Mouse (Mus musculus): Measurements from ENCODE around the gene Sox8. TPM values are rescaled to one million over a fixed set of nuclear protein-coding genes. Genes with fewer than 3 reads are reported as not detected.

The Sox8 gene
- not detected in 2 replicates for polyA plus RNA-seq (2012; ENCODE audit: insufficient read depth, insufficient read length, low replicate concordance, missing spikeins)

- Histone ChIP-seq H3K4me1 (ENCODE audit: control insufficient read depth, insufficient read depth, low read length) (peaks cover 44% of the 10 kb centered on the region), H3K27ac (ENCODE audit: insufficient read depth, low read depth, low read length) (peak within 1 kb of the TSS; percentile 21), H3K4me3 (ENCODE audit: insufficient read depth, low read depth, low read length) (peak within 1 kb of the TSS; percentile 56)
- WGBS, result 2% methylated on average over 61 of the region's 61 CpGs
- peak; percentile 54; the same call in 1 of the 2 replicates for TF ChIP-seq POLR2A (IDR thresholded peaks at IDR 0.05; ENCODE audit: insufficient read depth, low read depth, low read length)
- TF ChIP-seq CTCF (IDR thresholded peaks at IDR 0.05; ENCODE audit: insufficient read depth, low read depth, low read length), result no peak
Observed at GRCm38 (mm10) chr17:25570648-25571452, at the start of gene Sox8. Sox8 (minus strand) TSS chr17:25570686.

DNA sequence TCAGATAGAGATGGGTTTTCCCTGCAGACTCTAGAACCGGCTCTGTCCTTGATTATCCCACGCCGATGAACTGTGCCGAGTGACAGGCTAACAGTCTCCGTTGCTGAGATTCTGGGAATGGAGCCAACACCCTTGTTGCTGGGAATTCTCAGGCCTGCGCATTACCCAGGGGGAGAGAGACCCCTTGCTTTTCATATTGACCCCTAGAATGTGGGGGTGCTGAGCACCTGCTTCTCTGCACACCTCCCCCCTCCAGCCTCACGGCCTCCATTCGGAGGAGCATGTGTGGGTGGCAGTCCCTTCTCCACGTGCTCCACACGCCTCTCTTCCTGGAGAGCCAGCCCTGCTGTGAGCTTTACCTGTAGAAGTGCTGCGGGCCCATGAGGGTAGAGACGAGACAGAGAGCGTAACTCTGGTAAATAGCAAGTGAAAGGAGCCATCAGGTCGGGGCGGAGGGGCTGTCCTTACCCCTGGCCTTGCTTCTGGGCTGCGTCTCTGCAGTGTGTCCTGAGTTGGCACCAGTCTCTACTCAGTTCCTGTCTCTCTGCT is 48.1 kb upstream of the Sox8 start:
- TF ChIP-seq CTCF (IDR thresholded peaks at IDR 0.05; ENCODE audit: insufficient read depth, low read depth, low read length) (no peak), POLR2A (IDR thresholded peaks at IDR 0.05; ENCODE audit: insufficient read depth, low read depth, low read length) (no peak)
- WGBS, result 15% methylated on average over 16 of the region's 16 CpGs
- H3K27ac ChIP-seq (ENCODE audit: insufficient read depth, low read depth, low read length), result peak overlapping the region; percentile 25

DNA sequence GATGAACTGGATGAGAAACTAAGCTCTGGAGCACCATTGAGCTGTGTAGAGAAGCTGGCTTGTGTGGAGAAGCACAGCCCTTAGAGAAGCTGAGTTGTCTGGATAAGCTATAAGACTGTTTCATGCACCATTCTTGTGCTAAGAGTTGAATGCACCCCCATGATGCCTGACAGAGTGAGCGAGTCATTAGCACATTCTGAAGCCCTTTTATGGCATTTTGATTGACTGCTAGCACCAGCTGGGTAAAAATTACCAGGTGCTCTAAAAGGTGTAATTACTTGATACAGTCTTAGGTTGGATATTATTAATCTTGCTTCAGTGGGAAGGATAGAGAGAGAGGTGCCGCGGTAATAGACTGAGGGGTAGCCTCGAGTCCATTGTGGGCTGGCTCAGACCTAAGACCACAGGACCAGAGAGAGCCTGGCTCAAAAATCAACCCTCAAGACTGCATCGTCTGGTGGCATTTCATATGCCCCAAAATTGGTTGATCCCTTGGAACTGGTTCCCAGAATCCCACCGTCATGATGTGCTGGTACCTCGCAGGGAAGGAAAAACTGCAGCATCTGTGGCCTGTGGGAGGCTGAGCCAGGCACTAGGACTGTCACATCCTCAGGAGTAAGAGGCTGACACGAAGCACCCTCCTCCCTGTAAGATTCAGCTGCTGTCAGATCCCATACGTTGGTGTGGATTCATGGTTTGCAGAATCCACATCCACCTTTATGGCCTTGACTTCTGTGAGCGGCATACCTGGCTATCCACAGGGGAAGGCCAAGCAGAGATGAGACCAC is 44.4 kb upstream of the Sox8 start:
- no peak for TF ChIP-seq POLR2A (IDR thresholded peaks at IDR 0.05; ENCODE audit: insufficient read depth, low read depth, low read length)
- TF ChIP-seq CTCF (IDR thresholded peaks at IDR 0.05; ENCODE audit: insufficient read depth, low read depth, low read length), result no peak
- 78% methylated on average over 10 of the region's 10 CpGs for WGBS
- no peak overlapping the region for H3K27ac ChIP-seq (ENCODE audit: insufficient read depth, low read depth, low read length)
- peaks cover 33% of the 10 kb centered on the region for H3K4me1 ChIP-seq (ENCODE audit: control insufficient read depth, insufficient read depth, low read length)
- no peak overlapping the region for H3K4me3 ChIP-seq (ENCODE audit: insufficient read depth, low read depth, low read length)

More for the DNA sequence above, 48.1 kb upstream of the Sox8 start:
- peaks cover 34% of the 10 kb centered on the region for H3K4me1 ChIP-seq (ENCODE audit: control insufficient read depth, insufficient read depth, low read length)
- H3K4me3 ChIP-seq (ENCODE audit: insufficient read depth, low read depth, low read length), result no peak overlapping the region

DNA sequence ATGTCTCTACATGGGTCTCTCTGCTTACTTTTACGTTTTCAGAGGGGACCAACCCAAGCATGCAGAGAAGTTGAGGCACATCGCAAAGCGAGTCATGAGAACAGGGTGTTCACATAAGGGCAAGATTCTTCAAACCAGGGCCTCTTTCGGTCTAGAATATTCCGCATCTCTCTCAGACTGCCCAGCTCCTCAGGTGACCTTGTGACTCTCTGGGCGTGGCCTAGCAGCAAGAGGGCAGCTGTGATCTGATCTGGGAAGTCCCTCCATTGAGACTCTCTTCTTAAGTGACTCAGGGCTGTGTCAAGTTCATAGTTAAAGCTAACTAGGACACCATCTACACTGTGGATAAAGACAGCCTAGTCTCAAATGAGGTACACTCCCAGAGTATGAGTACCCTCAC is 42.8 kb upstream of the Sox8 start:
- WGBS, result 98% methylated on average over 6 of the region's 6 CpGs
- Histone ChIP-seq H3K4me1 (ENCODE audit: control insufficient read depth, insufficient read depth, low read length) (peaks cover 41% of the 10 kb centered on the region), H3K4me3 (ENCODE audit: insufficient read depth, low read depth, low read length) (no peak overlapping the region), H3K27ac (ENCODE audit: insufficient read depth, low read depth, low read length) (no peak overlapping the region)
- TF ChIP-seq CTCF (IDR thresholded peaks at IDR 0.05; ENCODE audit: insufficient read depth, low read depth, low read length) (no peak), POLR2A (IDR thresholded peaks at IDR 0.05; ENCODE audit: insufficient read depth, low read depth, low read length) (no peak)

DNA sequence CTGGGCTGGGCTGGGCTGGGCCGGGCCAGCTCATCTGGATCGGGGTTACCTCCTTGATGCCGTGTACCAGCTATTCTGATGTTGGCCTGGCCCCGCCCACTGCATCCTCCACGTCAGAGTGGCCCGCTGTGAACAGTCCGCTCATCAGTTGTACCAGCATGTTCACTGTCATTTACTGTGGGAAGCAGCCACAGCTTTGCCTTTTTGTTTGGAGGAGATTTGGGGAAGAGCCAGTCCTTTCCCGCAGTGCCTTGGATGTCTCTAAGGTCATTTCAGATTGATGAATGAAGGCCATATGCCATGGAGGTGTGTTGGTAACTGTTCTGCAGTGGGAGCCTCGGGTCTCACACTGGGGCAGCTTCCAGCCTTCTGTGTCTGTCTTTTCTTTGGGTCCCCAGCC is 42.1 kb upstream of the Sox8 start:
- WGBS, result 86% methylated on average over 9 of the region's 9 CpGs

DNA sequence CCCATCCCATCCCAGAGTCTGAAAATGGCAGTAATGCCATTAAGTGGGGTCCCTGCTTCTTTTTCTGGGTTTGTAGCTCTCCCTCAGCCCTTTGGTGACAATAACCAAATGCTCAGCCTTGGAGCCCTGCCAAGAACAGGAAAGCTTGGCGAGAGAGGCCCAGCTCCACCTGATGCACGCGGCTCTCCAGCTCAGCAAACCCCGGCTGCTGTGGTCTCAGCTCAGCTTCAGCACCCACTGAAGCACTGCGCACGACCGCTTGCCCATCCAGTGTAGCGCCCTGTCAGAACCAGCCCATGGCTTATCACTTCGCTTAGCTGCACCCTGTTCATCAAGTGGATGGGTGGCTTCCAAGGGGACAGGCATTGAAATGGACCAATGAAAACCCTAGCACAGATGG is 39.7 kb upstream of the Sox8 start:
- H3K4me1 ChIP-seq (ENCODE audit: control insufficient read depth, insufficient read depth, low read length), result peaks cover 28% of the 10 kb centered on the region
- H3K27ac ChIP-seq (ENCODE audit: insufficient read depth, low read depth, low read length), result no peak overlapping the region
- no peak overlapping the region for H3K4me3 ChIP-seq (ENCODE audit: insufficient read depth, low read depth, low read length)
- TF ChIP-seq CTCF (IDR thresholded peaks at IDR 0.05; ENCODE audit: insufficient read depth, low read depth, low read length) (no peak), POLR2A (IDR thresholded peaks at IDR 0.05; ENCODE audit: insufficient read depth, low read depth, low read length) (no peak)
- WGBS, result 61% methylated on average over 9 of the region's 9 CpGs

More for the DNA sequence above, 42.1 kb upstream of the Sox8 start:
- Histone ChIP-seq H3K4me1 (ENCODE audit: control insufficient read depth, insufficient read depth, low read length) (peaks cover 37% of the 10 kb centered on the region), H3K4me3 (ENCODE audit: insufficient read depth, low read depth, low read length) (no peak overlapping the region), H3K27ac (ENCODE audit: insufficient read depth, low read depth, low read length) (no peak overlapping the region)
- TF ChIP-seq CTCF (IDR thresholded peaks at IDR 0.05; ENCODE audit: insufficient read depth, low read depth, low read length), result no peak
- no peak for TF ChIP-seq POLR2A (IDR thresholded peaks at IDR 0.05; ENCODE audit: insufficient read depth, low read depth, low read length)

GRCm38 (mm10) chr17:25609506-25609828 is 39.0 kb upstream of the Sox8 start:
- H3K4me3 ChIP-seq (ENCODE audit: insufficient read depth, low read depth, low read length), result no peak overlapping the region
- no peak overlapping the region for H3K27ac ChIP-seq (ENCODE audit: insufficient read depth, low read depth, low read length)
- H3K4me1 ChIP-seq (ENCODE audit: control insufficient read depth, insufficient read depth, low read length), result peaks cover 28% of the 10 kb centered on the region
- 81% methylated on average over 3 of the region's 3 CpGs for WGBS
- no peak for TF ChIP-seq CTCF (IDR thresholded peaks at IDR 0.05; ENCODE audit: insufficient read depth, low read depth, low read length)
- no peak for TF ChIP-seq POLR2A (IDR thresholded peaks at IDR 0.05; ENCODE audit: insufficient read depth, low read depth, low read length)

- WGBS, result 52% methylated on average over 10 of the region's 10 CpGs
- Histone ChIP-seq H3K4me3 (ENCODE audit: insufficient read depth, low read depth, low read length) (no peak overlapping the region), H3K27ac (ENCODE audit: insufficient read depth, low read depth, low read length) (no peak overlapping the region), H3K4me1 (ENCODE audit: control insufficient read depth, insufficient read depth, low read length) (peaks cover 26% of the 10 kb centered on the region)
- TF ChIP-seq CTCF (IDR thresholded peaks at IDR 0.05; ENCODE audit: insufficient read depth, low read depth, low read length) (no peak), POLR2A (IDR thresholded peaks at IDR 0.05; ENCODE audit: insufficient read depth, low read depth, low read length) (no peak)
Observed at GRCm38 (mm10) chr17:25608821-25609505, 38.5 kb upstream of the Sox8 start.
